Mouse (Mus musculus) intestine, embryonic 14.5 days (tissue): ENCODE data around the gene Mrpl20. TPM values are rescaled to one million over a fixed set of nuclear protein-coding genes. Genes with fewer than 3 reads are reported as not detected.

ENCODE experiments used
- ATAC-seq: fragments of 200-750 bp; cut with Nextera tagmentation; replicated peaks from 2 replicates; pipeline ENCODE4 v1.8.0; 2017; ENCODE audit warnings: low read depth, moderate number of reproducible peaks, moderate TSS enrichment, moderate library complexity; ENCODE audit not compliant: low FRiP score, low TSS enrichment
- DNase-seq: peaks from one replicate; pipeline ENCODE4 v3.0.0-alpha.2; 2018; ENCODE audit warnings: low spot score
- H3K27ac ChIP-seq: fragments of 300-500 bp; sonication (generic); 2 replicates; pipeline ENCODE4 v1.5.1; 2014; ENCODE audit warnings: low read depth, mild to moderate bottlenecking, control low read depth
- H3K27me3 ChIP-seq: fragments of 300-500 bp; sonication (generic); replicated peaks from 2 replicates; pipeline ENCODE4 v1.6.1; 2014; ENCODE audit warnings: low read length, control low read depth; ENCODE audit not compliant: control insufficient read depth, insufficient read depth
- H3K36me3 ChIP-seq: fragments of 300-500 bp; sonication (generic); 2 replicates; pipeline ENCODE4 v1.6.1; 2014; ENCODE audit warnings: low read length, control low read depth; ENCODE audit not compliant: control insufficient read depth, insufficient read depth
- H3K4me1 ChIP-seq: fragments of 300-500 bp; sonication (generic); replicated peaks from 2 replicates; pipeline ENCODE4 v1.6.1; 2014; ENCODE audit warnings: low read length, control low read depth, mixed read lengths; ENCODE audit not compliant: control insufficient read depth, insufficient read depth
- H3K4me2 ChIP-seq: fragments of 300-500 bp; sonication (generic); 2 replicates; pipeline ENCODE4 v1.6.1; 2014; ENCODE audit warnings: low read length
- H3K4me3 ChIP-seq: fragments of 300-500 bp; sonication (generic); 2 replicates; pipeline ENCODE4 v1.5.1; 2014; ENCODE audit warnings: low read depth, low read length, control low read depth, mixed read lengths
- H3K9ac ChIP-seq: fragments of 300-500 bp; sonication (generic); 2 replicates; pipeline ENCODE4 v1.6.1; 2014; ENCODE audit warnings: mild to moderate bottlenecking, low read length
- H3K9me3 ChIP-seq: fragments of 300-500 bp; sonication (generic); 2 replicates; pipeline ENCODE4 v1.6.1; 2016; ENCODE audit warnings: low read length, control low read depth; ENCODE audit not compliant: control insufficient read depth
- WGBS: fragments of 180-500 bp; shearing (Covaris S2); extraction: QIAGEN DNeasy Blood & Tissue Kit; methylation state at CpG from one replicate; pipeline ENCODE4 v1.1.7; 2014; 5-methylcytosine and 5-hydroxymethylcytosine counted together
- polyA plus RNA-seq: library from polyadenylated mRNA; unstranded; fragments of >200 nt; fragmentation: Nextera tagmentation; extraction: Ambion mirVana; gene quantifications from 2 replicates; pipeline ENCODE4 v1.2.1, GENCODE M21; 2014

Gene Mrpl20
- polyA plus RNA-seq, 1 experiment from 2014 or later = 246 TPM

DNA sequence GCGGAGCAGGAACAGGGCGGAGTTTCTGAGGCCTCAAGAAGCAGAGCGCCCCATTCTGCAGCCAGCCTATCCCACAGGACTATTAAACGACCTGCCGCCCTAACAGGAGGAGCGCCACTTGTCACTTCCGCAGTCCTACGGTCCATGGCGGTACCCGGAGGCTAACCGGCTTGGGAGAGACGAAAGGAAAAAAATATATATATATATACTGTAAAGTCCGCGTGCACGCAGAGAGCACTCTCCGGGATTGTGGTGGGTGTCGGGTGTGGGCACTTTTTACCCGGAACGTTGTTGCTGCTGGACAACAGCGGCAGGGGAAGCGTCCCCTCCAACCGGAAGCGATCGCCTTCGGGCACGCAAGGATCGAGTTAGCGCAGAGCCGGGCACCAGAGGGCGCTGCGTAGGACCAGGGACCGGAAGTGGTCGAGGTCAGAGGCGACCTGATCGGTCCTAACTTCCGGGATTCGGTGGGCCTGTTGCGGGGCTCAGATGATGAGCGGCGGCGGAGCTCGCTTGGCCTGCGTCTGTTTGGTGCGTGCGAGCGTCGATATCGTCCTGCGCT lies 28.6 kb downstream of the Mrpl20 start, which contains the start of gene Aurkaip1:
Aurkaip1 (plus strand) TSS at position 68 of the 562 bp plus-strand sequence.
- peaks cover 19% of the 10 kb centered on the region for H3K4me1 ChIP-seq
- H3K4me3 ChIP-seq = peak within 1 kb of the TSS; percentile 87
- ATAC-seq (peak; percentile 91), DNase-seq (peak; percentile 98)
- H3K27me3 ChIP-seq = no peaks in the 10 kb centered on the region
- no peaks in the 10 kb centered on the region for H3K9me3 ChIP-seq
- H3K4me2 ChIP-seq = peak within 1 kb of the TSS; percentile 95
- H3K36me3 ChIP-seq = peaks cover 23% of the 10 kb centered on the region
- peak within 1 kb of the TSS; percentile 72 for H3K27ac ChIP-seq
- peak within 1 kb of the TSS; percentile 77 for H3K9ac ChIP-seq
- under 1% methylated on average over 49 of the region's 49 CpGs for WGBS

DNA sequence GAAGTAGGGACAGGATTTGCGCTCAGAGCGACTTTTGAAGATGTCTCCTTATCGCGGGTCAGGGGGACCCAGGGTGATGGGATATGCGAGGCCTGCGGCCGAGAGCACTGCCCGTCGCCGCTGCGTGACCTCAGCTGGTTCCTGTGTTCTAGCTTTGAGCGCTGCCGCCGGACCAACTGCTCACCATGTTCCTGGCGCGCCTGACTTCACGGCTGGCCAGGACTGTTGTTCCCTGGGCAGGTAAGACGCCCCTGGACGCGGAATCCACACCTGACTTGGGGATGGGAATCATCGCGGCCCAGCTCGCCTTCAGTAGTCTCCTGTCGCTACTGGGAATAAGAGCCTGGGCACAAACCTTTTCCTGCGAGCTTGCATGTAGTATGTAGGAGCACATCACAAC lies 29.2 kb downstream of the Mrpl20 start:
- H3K36me3 ChIP-seq = peaks cover 17% of the 10 kb centered on the region
- H3K27me3 ChIP-seq = no peaks in the 10 kb centered on the region
- WGBS = under 1% methylated on average over 25 of the region's 25 CpGs
- H3K9me3 ChIP-seq = no peaks in the 10 kb centered on the region
- no peak for DNase-seq
- peaks cover 19% of the 10 kb centered on the region for H3K4me1 ChIP-seq
- H3K4me3 ChIP-seq = peak overlapping the region; percentile 87
- peak overlapping the region; percentile 95 for H3K4me2 ChIP-seq
- peak overlapping the region; percentile 77 for H3K9ac ChIP-seq
- H3K27ac ChIP-seq = peak overlapping the region; percentile 72
- no peak; the same call in 1 of the 2 replicates for ATAC-seq

DNA sequence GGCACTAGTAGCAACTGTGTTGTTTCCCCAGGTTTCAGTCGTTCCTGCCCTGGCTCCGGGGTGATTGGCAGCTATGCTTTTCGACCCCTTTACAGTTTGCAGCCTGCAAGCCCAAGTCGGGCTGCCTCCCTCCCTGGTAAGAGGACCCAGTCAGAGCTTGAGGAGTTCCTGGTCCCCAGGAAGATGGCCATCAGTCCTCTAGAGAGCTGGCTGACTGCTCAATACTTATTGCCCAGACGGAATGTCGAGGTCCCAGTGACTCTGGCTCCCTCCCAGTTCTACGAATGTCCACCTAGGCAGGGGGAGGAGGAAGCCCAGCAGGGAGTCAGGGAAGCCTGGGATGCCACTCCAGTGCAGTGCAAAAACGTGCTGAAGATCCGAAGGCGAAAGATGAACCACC lies 29.6 kb downstream of the Mrpl20 start:
- no peak for ATAC-seq

DNA sequence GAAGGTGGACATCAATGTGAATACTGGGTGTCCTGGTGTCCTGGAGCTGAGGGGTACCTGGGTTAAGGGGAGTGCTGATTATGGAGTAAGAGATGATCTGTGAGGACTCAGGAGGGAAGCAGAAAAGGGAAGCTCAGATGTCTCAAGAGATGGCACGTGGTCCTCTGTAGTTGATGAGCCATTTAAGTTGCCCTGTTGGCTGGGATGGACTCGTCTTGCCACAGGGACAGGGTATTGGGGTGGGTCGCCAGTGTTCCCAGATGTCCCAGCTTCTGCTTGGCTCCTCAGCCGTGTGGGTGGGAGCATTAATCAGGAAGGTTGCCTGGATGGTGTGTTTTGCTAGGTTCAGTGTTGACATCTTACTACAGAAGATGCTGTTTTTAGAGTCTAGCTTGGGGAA lies 30.6 kb downstream of the Mrpl20 start:
- no peak overlapping the region for H3K27ac ChIP-seq
- H3K4me2 ChIP-seq = no peak overlapping the region
- WGBS = 92% methylated on average over 4 of the region's 4 CpGs
- H3K9me3 ChIP-seq = no peaks in the 10 kb centered on the region
- no peaks in the 10 kb centered on the region for H3K27me3 ChIP-seq
- H3K9ac ChIP-seq = no peak overlapping the region
- H3K4me3 ChIP-seq = no peak overlapping the region
- DNase-seq (no peak), ATAC-seq (no peak)
- H3K4me1 ChIP-seq = peaks cover 30% of the 10 kb centered on the region
- peaks cover 7% of the 10 kb centered on the region; the same call in 1 of the 2 replicates for H3K36me3 ChIP-seq

More for the DNA sequence above, 29.6 kb downstream of the Mrpl20 start:
- Histone ChIP-seq H3K9ac (peak overlapping the region; percentile 77), H3K36me3 (peaks cover 14% of the 10 kb centered on the region), H3K27me3 (no peaks in the 10 kb centered on the region), H3K4me3 (peak overlapping the region; percentile 87), H3K27ac (no peak overlapping the region), H3K4me1 (peaks cover 21% of the 10 kb centered on the region), H3K4me2 (peak overlapping the region; percentile 95), H3K9me3 (no peaks in the 10 kb centered on the region)
- 61% methylated on average over 10 of the region's 10 CpGs for WGBS
- no peak for DNase-seq

DNA sequence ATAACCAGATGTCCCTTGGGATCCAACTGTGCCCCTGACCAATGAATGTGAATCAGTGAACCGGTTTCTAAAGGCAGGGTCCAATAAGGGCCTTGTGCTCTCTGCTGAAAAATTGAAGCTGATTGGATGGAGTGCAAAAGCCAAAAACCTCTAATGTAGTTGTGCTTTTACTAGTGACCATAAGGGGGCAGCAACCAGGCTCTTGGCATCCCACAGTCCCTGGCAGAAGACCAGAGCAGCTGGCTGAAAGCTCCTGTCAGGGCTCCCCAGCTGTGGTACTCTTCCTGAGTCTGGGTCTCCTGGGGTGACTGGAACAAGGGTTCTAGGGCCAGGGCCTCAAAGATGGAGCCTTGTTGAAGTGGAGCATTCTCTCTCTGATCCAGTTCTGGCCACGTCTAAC lies 31.2 kb downstream of the Mrpl20 start:
- H3K4me2 ChIP-seq = no peak overlapping the region
- ATAC-seq (no peak), DNase-seq (peak; percentile 87)
- H3K27me3 ChIP-seq = no peaks in the 10 kb centered on the region
- no peaks in the 10 kb centered on the region for H3K9me3 ChIP-seq
- peaks cover 32% of the 10 kb centered on the region for H3K4me1 ChIP-seq
- H3K4me3 ChIP-seq = no peak overlapping the region
- peaks cover 7% of the 10 kb centered on the region; the same call in 1 of the 2 replicates for H3K36me3 ChIP-seq
- WGBS = 24% methylated on average over 2 of the region's 2 CpGs
- peak overlapping the region; percentile 63 for H3K27ac ChIP-seq
- H3K9ac ChIP-seq = no peak overlapping the region

DNA sequence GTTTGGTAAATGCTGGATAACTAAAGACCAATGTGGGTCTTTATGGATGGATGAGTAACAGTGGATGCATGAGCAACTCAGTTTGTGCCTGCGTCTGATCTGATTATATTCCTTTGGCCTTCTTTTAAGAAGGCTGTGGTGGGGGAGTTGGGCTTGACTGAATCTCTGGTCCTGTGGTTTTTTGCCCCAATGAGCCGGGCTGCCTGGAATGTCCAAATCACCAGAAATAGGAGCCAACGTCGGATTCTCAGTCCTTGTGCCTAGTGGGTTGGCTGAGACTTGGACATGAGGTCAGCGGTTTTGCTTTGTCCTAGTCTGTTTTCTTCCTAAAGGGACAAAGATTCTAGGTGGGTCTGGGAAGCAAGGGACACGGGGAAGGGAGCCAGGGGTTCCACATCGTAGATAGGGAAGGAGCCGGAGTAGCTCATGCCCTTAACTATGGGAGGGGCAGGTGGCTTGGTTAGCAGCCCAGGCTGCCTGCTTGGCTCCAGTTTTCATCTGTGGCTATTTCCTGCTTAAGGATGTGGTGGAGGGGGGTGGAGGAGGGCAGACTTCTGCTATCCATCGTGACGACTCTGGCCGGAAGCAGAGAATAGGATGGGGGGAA lies 34.8 kb downstream of the Mrpl20 start:
- no peaks in the 10 kb centered on the region for H3K9me3 ChIP-seq

DNA sequence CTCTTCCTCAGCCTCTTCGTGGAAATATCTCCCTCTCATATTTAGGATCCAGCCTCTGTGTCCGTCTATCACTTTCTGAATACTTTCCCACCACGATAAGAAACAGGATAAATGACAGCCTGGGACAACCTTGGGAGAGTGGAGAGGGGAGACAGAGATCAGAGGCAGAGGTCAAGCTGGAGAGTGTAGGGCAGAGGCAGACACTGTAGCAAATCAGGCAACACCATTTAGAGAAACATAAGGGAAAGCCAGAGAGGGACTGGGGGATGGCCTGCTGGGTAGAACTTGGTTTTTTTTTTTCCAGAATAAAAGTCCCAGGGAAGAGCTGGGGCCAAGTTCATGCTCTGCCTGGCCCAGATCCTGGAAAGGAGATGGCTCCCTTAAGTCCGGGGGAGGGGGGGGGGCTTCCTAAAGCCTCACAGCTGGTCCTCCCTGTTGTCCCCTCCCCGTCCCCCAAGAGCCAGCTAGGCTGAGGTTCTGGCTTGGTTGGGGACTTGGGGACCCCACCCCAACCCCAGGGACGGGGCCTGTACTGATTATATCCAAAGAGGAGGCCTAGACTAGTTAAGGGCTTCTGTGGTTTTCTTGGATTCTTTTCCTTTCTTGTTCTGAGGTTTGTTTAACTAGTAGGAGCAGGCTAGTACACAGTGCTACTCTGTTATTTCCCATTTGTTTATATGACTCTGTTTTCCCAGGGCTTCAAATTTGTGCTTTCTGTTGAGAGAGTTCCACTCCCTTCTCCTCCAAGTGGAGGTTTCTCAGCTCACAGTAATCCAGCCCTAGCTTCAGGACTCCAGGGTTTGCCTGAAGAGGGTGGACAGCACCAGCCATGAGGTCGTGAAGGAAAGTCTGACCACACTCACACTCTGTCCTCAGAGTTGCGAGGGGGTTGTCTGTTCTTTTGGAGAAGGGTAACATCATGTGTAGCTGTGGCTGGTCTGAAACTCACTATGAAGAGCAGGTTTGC lies 35.8 kb downstream of the Mrpl20 start:
- ATAC-seq (no peak), DNase-seq (no peak)
- H3K4me2 ChIP-seq = 0 out of 2 replicates have a peak overlapping the region, but pooled peaks have one; percentile 15
- peaks cover 12% of the 10 kb centered on the region for H3K36me3 ChIP-seq
- H3K4me3 ChIP-seq = no peak overlapping the region
- peaks cover 42% of the 10 kb centered on the region for H3K4me1 ChIP-seq
- H3K27ac ChIP-seq = peak overlapping the region; percentile 87
- H3K9me3 ChIP-seq = no peaks in the 10 kb centered on the region
- no peaks in the 10 kb centered on the region for H3K27me3 ChIP-seq
- no peak overlapping the region for H3K9ac ChIP-seq
- 38% methylated on average over 8 of the region's 8 CpGs for WGBS

More for the DNA sequence above, 34.8 kb downstream of the Mrpl20 start:
- peaks cover 9% of the 10 kb centered on the region; the same call in 1 of the 2 replicates for H3K36me3 ChIP-seq
- ATAC-seq (no peak), DNase-seq (no peak)
- no peak overlapping the region for H3K4me2 ChIP-seq
- no peak overlapping the region for H3K9ac ChIP-seq
- no peak overlapping the region for H3K4me3 ChIP-seq
- no peaks in the 10 kb centered on the region for H3K27me3 ChIP-seq
- H3K4me1 ChIP-seq = peaks cover 48% of the 10 kb centered on the region
- H3K27ac ChIP-seq = peak overlapping the region; percentile 87
- 68% methylated on average over 11 of the region's 11 CpGs for WGBS

DNA sequence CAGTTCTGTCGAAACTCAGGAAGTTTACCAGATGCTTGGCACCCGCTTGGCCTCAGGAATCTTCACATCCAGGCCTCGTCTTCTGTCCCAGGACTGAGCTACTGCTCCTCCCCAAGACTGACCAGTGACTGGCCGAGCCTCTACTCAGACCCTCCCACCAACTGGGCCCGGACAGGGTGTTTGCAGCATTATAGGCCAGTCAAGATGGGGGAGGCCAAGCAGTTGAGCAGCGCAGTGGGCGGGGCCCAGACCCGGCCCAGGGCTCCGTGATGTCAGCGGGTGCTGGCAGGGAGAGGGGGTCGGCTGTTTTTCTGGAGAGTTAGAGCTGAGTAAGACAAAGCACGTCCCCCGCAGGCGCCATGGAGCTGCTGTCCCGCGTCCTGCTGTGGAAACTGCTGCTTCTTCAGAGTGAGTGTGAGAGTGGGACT lies 36.8 kb downstream of the Mrpl20 start, which contains the start of gene Mxra8:
Mxra8 (plus strand) TSS at position 198 of the 428 bp plus-strand sequence.
- Histone ChIP-seq H3K27ac (peak within 1 kb of the TSS; percentile 87), H3K4me3 (peak within 1 kb of the TSS; percentile 43), H3K9ac (peak within 1 kb of the TSS; percentile 51), H3K9me3 (no peaks in the 10 kb centered on the region), H3K36me3 (peaks cover 17% of the 10 kb centered on the region), H3K27me3 (no peaks in the 10 kb centered on the region), H3K4me1 (peaks cover 37% of the 10 kb centered on the region), H3K4me2 (peak within 1 kb of the TSS; percentile 95)
- peak; percentile 75 for DNase-seq
- WGBS = 3% methylated on average over 16 of the region's 16 CpGs
- ATAC-seq = peak; percentile 76
